Mouse (Mus musculus) kidney, postnatal 10 days (tissue): ENCODE measurements around the gene Pdzph1.

Source experiments
- DNase-seq: peaks from one replicate; pipeline ENCODE4 v3.0.0; 2021; ENCODE audit warnings: mixed read lengths

Gene Pdzph1

DNA sequence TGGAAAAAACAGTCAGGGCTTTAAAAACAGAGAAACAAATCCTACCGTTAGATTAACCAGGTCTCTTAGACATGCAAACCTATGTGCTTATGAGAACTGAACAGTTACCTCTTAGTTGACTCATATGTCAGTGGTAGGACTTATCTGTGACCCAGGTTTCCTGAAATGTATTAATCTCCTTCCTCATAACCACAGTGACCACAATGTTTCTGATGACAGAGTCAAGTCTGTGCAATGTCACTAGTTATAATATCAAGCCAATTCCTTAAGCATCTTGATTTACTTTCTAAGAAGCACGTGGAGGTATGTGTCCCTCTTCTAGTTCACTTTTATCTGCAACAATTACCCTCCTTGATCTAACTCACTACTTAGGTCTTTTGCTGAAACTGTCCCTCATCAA lies 68.4 kb downstream of the Pdzph1 start:
- DNase-seq: no peak

DNA sequence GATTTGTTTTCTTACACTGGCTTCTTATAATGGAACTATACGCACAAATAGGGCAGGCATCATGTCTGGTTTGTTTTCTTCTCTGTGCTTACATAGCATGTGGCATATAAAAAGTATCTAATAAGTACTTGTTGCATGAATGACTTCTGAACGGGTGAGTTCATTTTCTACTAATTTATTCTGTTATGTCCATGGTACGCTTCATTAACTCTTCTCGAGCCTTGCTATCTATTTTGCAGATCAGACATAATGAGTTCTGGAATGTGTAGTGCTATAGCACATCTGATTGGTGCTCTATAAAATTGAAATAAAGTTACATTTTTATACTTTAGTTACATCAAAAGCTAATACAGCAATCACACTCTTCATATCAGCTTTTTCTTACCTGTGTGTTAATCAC lies 71.2 kb downstream of the Pdzph1 start:
- no peak for DNase-seq

DNA sequence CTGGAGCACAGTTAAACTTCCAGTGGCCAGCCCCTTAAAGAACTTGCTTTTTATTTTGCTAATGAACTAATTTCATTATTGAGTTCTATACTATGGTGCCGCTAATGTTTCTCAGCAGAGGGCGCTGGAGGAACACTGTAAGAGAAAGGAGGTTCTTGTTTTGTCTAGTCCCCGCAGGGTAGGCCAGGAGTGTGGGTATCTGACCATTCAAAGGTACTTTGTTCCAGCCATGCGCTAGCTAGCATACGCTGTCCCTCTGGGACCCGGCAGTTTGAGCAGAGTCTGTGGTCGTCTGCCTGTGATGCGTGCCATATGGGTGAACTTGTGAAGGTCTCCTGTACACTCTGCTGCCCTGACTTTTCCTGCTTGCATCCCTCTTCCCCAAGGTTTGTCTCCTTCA lies 72.1 kb downstream of the Pdzph1 start:
- peak; percentile 64 for DNase-seq

DNA sequence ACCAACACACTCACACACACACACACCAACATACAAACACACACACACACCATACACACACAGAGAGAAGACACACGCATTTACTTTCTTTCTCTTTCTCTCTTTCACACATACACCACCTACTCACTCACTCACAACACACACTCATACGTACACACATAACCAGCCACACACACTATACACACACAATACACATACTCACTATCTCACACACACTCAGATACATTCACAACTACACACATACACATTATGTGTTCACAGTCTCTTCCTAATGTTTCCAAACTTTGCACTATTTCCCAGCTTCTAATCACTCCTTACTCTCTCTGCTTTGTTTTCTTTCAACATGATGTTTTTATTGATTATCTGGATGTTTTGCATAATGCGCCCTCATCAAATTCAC lies 72.6 kb downstream of the Pdzph1 start:
- DNase-seq: no peak

DNA sequence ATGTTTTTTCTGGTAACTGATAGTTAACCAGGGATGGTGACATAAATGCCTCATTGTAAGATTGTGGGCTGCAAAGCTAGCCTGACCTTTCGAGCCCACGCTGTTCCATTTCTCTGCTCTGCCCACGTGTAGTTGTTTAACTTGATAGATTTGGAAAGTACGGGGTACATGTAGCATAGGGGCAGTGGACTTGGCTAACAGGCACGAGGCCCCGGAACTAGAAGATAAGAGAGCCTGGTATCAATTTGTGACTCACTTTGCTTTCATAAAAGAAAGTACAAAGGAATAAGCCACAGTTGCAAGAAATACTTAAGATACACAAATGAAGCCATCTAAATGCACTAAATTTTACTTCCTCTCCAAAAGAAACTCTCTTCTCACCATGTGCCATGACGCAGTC lies 79.6 kb downstream of the Pdzph1 start:
- DNase-seq: no peak

DNA sequence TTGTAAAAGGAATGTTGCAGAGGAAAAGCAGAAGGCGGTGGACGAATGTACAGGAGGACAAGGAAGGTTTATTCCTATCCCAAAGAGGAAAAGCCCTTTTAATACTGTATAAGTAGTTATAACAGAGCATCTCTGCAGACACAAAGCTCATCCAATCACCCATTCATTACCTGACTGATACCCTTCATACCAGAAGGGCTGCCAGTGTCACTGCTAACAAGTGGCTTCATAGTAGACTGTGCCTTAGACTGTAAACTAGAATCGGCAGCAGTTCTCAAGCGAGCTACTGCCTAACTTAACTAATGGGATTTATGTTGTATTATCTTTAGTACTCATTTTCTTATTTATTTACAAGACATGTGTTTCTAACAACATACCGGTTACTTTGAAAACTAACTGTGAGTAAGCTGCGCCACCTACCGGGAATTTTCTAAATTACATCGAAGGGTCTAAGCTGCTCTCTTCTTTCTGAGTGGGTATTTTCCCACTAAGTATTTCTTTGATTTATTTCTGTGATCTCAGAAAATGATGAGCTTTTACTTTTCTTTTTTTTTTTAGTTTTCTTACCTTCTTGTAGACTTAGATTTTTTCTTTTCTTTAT lies 82.0 kb downstream of the Pdzph1 start:
- peak; percentile 73 for DNase-seq

DNA sequence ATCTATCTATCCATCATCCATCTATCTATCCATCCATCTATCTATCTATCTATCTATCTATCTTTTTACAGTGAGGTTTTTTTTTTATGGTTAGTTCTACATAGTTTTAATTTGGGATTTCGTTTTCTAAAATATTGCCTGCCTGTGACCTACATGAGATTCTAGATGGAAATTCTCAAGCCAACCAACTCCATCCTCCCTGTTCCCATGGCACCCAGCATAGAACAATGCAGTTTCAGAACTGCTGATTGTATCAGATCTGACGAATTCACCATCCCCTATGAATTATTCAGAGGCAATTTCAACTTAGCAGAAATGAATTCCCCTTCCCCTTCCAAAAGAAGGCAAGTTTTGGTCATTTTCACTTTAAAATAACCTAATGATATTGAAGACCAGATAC lies 85.2 kb downstream of the Pdzph1 start:
- DNase-seq: no peak

DNA sequence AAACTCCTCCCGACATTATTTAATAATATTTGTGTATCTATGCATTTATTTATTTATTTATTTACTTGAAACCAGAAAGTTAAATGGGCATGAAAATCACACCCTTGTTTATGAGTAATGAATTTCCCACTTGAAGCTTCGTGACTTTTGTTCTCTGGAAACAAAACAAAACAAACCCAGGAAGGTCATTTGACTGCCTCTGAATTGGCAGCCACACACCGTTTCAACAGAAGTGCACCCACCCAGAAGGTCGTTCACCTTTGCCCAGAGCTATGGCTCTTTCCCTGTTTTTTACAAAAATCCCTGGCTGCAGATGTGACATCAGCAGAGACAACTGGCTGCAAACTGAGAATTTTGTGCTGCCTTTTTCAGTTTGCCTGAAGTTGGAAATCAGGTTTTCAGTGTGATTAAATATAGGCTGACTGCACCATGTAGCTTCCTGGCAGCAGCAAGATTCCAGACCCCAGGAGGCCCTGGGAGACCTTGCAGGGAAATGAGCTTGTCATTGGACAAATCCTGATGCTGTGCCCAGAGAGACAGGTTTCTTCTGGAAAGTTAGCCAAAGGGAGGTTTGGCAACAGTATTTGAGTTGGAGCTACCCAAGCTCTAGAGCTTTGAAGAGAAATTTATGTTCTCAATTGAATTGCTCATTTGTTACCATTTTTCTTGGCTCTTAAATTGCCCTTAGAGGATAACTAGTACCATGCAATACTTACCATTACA lies 99.5 kb downstream of the Pdzph1 start:
- no peak for DNase-seq

DNA sequence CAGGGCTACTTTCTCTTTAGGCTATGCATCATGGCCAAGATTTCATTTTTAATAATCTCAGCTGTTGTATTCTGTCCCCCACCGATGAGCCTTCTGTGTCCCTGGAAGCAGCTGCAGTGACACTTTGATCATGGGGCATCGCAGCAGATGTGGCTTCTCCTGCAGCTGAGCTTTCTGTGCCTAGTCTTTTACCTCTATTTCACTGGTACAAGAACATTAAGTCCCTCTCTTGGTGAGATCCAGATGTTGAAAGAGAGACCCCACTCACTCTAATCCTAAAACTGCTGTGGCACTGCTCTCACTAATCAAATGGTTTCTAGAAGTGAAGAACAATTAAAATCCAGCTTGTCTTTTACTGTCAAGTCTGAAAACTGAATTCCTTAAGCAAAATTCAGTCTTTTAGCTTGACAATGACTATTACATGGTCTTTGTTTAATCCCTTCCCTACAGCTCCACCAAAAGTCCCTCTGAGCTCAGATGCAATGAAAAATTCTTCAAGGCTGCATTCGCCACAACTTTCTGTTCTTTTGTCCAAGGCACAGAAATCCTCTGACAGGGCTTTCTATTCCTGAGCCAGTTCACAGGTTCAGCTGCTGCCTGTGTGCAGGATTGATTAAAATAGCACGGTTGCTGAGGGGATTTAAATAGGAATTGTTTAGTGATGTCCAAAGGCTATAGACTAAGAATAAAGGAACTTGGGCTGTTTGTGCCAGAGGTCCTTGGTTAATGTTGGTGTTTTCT lies 101.1 kb downstream of the Pdzph1 start:
- no peak for DNase-seq

DNA sequence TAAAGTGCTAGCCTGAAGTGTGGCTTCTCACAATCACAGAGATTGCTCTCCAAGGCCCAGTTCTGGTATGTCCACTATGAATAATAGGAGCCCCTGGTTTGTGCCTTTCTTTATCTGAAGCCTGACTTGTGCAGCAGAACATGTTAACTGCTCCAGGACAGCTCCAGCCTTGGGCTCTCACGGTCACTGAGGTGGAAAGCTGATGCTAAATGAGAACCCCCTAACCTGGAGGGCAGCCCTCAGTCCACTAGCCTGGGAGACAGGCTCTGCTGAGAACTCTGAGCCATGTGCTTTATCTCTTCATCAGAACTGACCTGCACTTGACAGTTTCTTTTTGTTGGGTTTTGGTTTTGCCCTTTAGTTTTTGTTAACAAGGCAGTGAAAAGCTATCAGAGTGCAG lies 106.8 kb downstream of the Pdzph1 start:
- no peak for DNase-seq

DNA sequence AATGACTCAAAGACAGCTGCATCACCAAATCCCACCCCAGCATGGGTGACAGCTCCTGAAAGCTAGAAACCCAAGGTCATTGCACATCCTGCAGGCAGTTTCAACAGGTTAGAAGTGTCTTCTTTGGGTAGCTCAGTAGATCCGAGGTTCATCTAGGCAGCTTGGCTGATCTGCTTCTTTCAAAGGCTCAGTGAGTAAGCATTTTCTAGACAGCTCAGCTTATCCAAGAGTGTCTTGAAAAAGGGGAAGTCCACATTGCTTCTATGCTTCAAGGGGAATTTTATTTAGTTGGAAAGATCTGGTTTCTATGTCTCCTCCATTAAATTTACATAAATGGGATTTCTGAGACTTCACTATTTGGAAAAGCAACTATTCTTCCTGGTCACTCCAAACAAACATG lies 117.8 kb downstream of the Pdzph1 start:
- no peak for DNase-seq

DNA sequence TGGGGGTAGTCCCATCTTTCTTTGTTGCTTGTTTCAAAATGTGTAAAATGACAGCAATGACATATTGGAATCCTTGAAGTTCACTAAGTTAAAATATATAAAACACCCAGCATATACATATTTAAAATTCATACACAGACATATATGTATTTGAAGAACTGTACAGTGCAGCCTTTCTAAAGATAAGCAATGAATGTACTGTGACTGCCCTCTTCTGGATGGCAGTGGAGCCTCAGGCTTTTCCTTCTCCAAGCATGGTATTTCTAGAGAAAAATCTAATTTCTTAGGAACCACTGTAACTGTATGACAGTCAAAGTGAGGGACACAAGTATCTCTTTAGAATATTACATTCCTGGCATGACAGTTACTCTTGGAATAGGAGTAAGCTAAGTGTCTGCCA lies 120.4 kb downstream of the Pdzph1 start:
- no peak for DNase-seq
